Mouse (Mus musculus) small intestine, adult 2 months (tissue): Measurements from ENCODE around the gene Mark2.

ENCODE experiments used
- CTCF ChIP-seq: fragments of 200-500 bp; IDR thresholded peaks from 2 replicates; pipeline ENCODE4 v1.5.1; 2012; ENCODE audit warnings: low read depth, mild to moderate bottlenecking, control low read depth, inconsistent platforms, low read length, moderate library complexity, mixed read lengths; ENCODE audit not compliant: insufficient replicate concordance, insufficient read length; ENCODE audit errors: extremely low read depth
- POLR2A ChIP-seq: fragments of 200-500 bp; IDR thresholded peaks from 2 replicates; pipeline ENCODE4 v1.6.1; 2012; ENCODE audit warnings: low read depth, mild to moderate bottlenecking, control low read depth, inconsistent platforms, low read length, moderate library complexity

GRCm38 (mm10) chr19:7236011-7236410 is 105.6 kb downstream of the Mark2 start:
- TF ChIP-seq CTCF (no peak), POLR2A (no peak)
